Mouse (Mus musculus) heart, postnatal 0 days (tissue): ENCODE data around the gene Heg1. TPM values are rescaled to one million over a fixed set of nuclear protein-coding genes. Genes with fewer than 3 reads are reported as not detected.

Experiments used
- ATAC-seq: fragments of 200-750 bp; cut with Nextera tagmentation; 2 replicates; pipeline ENCODE4 v1.8.0; 2017; ENCODE audit warnings: low read depth, moderate number of reproducible peaks, moderate library complexity; ENCODE audit not compliant: insufficient read depth
- DNase-seq: peaks from one replicate; pipeline ENCODE4 v3.0.0-alpha.2; 2016; ENCODE audit warnings: low spot score
- H3K27ac ChIP-seq: fragments of 300-500 bp; sonication (generic); 2 replicates; pipeline ENCODE4 v1.5.1; 2014; ENCODE audit warnings: low read depth, mild to moderate bottlenecking
- H3K27me3 ChIP-seq: fragments of 300-500 bp; sonication (generic); 2 replicates; pipeline ENCODE4 v1.6.1; 2014; ENCODE audit warnings: low read length, mixed read lengths; ENCODE audit not compliant: control insufficient read depth, insufficient read depth
- H3K36me3 ChIP-seq: fragments of 300-500 bp; sonication (generic); replicated peaks from 2 replicates; pipeline ENCODE4 v1.6.1; 2014; ENCODE audit warnings: low read length, mixed read lengths; ENCODE audit not compliant: control insufficient read depth, insufficient read depth
- H3K4me1 ChIP-seq: fragments of 300-500 bp; sonication (generic); 2 replicates; pipeline ENCODE4 v1.6.1; 2014; ENCODE audit warnings: antibody characterized with exemption; ENCODE audit not compliant: control insufficient read depth, insufficient read depth
- H3K4me2 ChIP-seq: fragments of 300-500 bp; sonication (generic); 2 replicates; pipeline ENCODE4 v1.6.1; 2014; ENCODE audit warnings: low read depth, mild to moderate bottlenecking, low read length, moderate library complexity
- H3K4me3 ChIP-seq: fragments of 300-500 bp; sonication (generic); 2 replicates; pipeline ENCODE4 v1.5.1; 2014; ENCODE audit warnings: low read depth, low read length
- H3K9ac ChIP-seq: fragments of 300-500 bp; sonication (generic); replicated peaks from 2 replicates; pipeline ENCODE4 v1.6.1; 2014; ENCODE audit warnings: low read depth, low read length, mixed read lengths
- H3K9me3 ChIP-seq: fragments of 300-500 bp; sonication (generic); replicated peaks from 2 replicates; pipeline ENCODE4 v1.6.1; 2016; ENCODE audit warnings: low read length; ENCODE audit not compliant: control insufficient read depth
- CTCF ChIP-seq: IDR thresholded peaks from 2 replicates; pipeline ENCODE4 v1.5.1; 2016; ENCODE audit warnings: antibody characterized with exemption, control low read depth, low read depth
- EP300 ChIP-seq: IDR thresholded peaks from 2 replicates; pipeline ENCODE4 v1.6.1; 2016; ENCODE audit warnings: antibody characterized with exemption, low read depth
- WGBS: fragments of 180-500 bp; shearing (Covaris S2); extraction: QIAGEN DNeasy Blood & Tissue Kit; methylation state at CpG from one replicate; pipeline ENCODE4 v1.1.7; 2014; 5-methylcytosine and 5-hydroxymethylcytosine counted together
- polyA plus RNA-seq: library from polyadenylated mRNA; unstranded; fragments of >200 nt; fragmentation: Nextera tagmentation; extraction: Ambion mirVana; gene quantifications from 2 replicates; pipeline ENCODE4 v1.2.1, GENCODE M21; 2015
- total RNA-seq: library from RNA; depleted of rRNA; stranded (reverse); fragments of >200 nt; gene quantifications from 2 replicates; pipeline ENCODE4 v1.2.3, GENCODE M21; 2014; ENCODE audit warnings: low replicate concordance

Gene Heg1
- total and polyA plus RNA-seq, 2 experiments from 2014 or later: 28.7 to 93.7 TPM

- Histone ChIP-seq H3K36me3 (peaks cover 89% of the 10 kb centered on the region), H3K4me1 (peaks cover 12% of the 10 kb centered on the region), H3K4me3 (no peak overlapping the region), H3K9ac (no peak overlapping the region), H3K4me2 (no peak overlapping the region), H3K27ac (no peak overlapping the region), H3K9me3 (no peaks in the 10 kb centered on the region), H3K27me3 (no peaks in the 10 kb centered on the region)
- no peak for DNase-seq
- no peak for TF ChIP-seq CTCF
- no peak for ATAC-seq
- WGBS: 87% methylated on average over 7 of the region's 7 CpGs
Measured at GRCm38 (mm10) chr16:33759207-33759606, 75.0 kb downstream of the Heg1 start.

GRCm38 (mm10) chr16:33760542-33760941, 76.4 kb downstream of the Heg1 start:
- Histone ChIP-seq H3K4me1 (peaks cover 12% of the 10 kb centered on the region), H3K4me3 (no peak overlapping the region), H3K9ac (no peak overlapping the region), H3K9me3 (no peaks in the 10 kb centered on the region), H3K36me3 (peaks cover 76% of the 10 kb centered on the region), H3K27me3 (no peaks in the 10 kb centered on the region), H3K4me2 (no peak overlapping the region), H3K27ac (no peak overlapping the region)
- 52% methylated on average over 5 of the region's 5 CpGs for WGBS
- no peak for ATAC-seq
- no peak for DNase-seq
- TF ChIP-seq CTCF (no peak), EP300 (no peak)

GRCm38 (mm10) chr16:33760996-33761395, 76.8 kb downstream of the Heg1 start:
- Histone ChIP-seq H3K27me3 (no peaks in the 10 kb centered on the region), H3K9ac (no peak overlapping the region), H3K27ac (no peak overlapping the region), H3K4me1 (peaks cover 12% of the 10 kb centered on the region), H3K4me2 (no peak overlapping the region), H3K9me3 (no peaks in the 10 kb centered on the region), H3K36me3 (peaks cover 75% of the 10 kb centered on the region), H3K4me3 (no peak overlapping the region)
- 80% methylated on average over 11 of the region's 11 CpGs for WGBS
- no peak for ATAC-seq
- TF ChIP-seq CTCF (no peak), EP300 (no peak)
- DNase-seq: no peak

- TF ChIP-seq CTCF: no peak
- no peak for TF ChIP-seq EP300
- Histone ChIP-seq H3K9me3 (no peaks in the 10 kb centered on the region), H3K9ac (no peak overlapping the region), H3K36me3 (peaks cover 61% of the 10 kb centered on the region), H3K27me3 (no peaks in the 10 kb centered on the region), H3K27ac (no peak overlapping the region), H3K4me1 (peaks cover 12% of the 10 kb centered on the region), H3K4me2 (no peak overlapping the region), H3K4me3 (no peak overlapping the region)
- ATAC-seq: no peak
- 76% methylated on average over 12 of the region's 12 CpGs for WGBS
- DNase-seq: no peak
Measured at GRCm38 (mm10) chr16:33764501-33765193, 80.5 kb downstream of the Heg1 start.

DNA sequence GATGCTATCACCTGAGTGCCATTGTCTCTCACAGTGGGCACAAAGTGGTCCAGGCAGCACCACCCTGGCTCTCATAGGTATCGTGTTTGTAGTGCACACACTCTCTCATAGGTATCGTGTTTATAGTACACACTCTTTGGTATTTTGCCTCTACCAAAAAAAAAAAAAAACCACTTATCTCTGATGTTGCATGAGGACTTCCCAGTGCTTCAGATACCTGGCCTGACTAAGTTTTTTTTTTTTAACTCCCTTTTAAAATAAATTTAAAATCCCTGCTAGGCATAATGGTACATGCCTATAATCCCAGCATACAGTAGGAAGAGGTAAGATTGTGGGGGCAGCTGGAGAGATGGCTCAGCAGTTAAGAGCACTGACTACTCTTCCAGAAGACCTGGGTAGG, 81.3 kb downstream of the Heg1 start:
- TF ChIP-seq CTCF: no peak
- no peak for TF ChIP-seq EP300
- DNase-seq: no peak

DNA sequence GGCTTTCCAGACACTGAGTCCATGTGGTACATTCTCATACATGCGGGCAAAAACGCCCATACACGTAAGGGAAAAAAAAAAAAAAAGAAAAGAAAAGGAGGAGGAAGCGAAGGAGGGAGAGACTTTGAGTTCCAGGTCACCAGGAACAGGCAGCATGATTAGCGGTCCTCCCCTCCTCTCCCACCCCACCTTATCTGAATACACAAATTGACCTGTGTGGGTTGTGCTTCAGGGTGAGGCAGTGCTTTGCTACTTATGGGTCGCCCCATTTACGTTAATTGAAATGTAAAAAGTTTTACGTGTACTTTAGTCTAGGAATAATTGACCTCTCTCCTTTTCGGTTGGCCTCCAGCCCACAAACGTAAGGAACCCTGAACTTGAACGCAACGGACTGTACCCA, 82.1 kb downstream of the Heg1 start:
- peaks cover 47% of the 10 kb centered on the region for H3K36me3 ChIP-seq
- TF ChIP-seq CTCF (no peak), EP300 (no peak)
- no peak for DNase-seq

More for the DNA sequence above, 81.3 kb downstream of the Heg1 start:
- Histone ChIP-seq H3K27ac (no peak overlapping the region), H3K4me3 (no peak overlapping the region), H3K27me3 (no peaks in the 10 kb centered on the region), H3K9ac (no peak overlapping the region), H3K4me1 (peaks cover 12% of the 10 kb centered on the region), H3K36me3 (peaks cover 55% of the 10 kb centered on the region), H3K9me3 (no peaks in the 10 kb centered on the region), H3K4me2 (no peak overlapping the region)
- ATAC-seq: no peak
- 97% methylated on average over 2 of the region's 2 CpGs for WGBS

More for the DNA sequence above, 82.1 kb downstream of the Heg1 start:
- H3K27ac ChIP-seq: no peak overlapping the region
- no peak overlapping the region for H3K4me3 ChIP-seq
- H3K27me3 ChIP-seq: no peaks in the 10 kb centered on the region
- ATAC-seq: no peak
- no peak overlapping the region for H3K9ac ChIP-seq
- H3K9me3 ChIP-seq: no peaks in the 10 kb centered on the region
- no peak overlapping the region for H3K4me2 ChIP-seq
- H3K4me1 ChIP-seq: peaks cover 11% of the 10 kb centered on the region
- 83% methylated on average over 12 of the region's 12 CpGs for WGBS
